Mouse (Mus musculus) kidney, embryonic 14.5 days (tissue): Measurements from ENCODE around the gene Jmjd1c. TPM values are rescaled to one million over a fixed set of nuclear protein-coding genes. Genes with fewer than 3 reads are reported as not detected.
A peak's percentile ranks its signal among the peaks of the same experiment; 100 is the strongest.
"Not testable (repeated sequence)": the region's sequence is repeated elsewhere in the genome, so short reads cannot be mapped to it uniquely, and the experiment has no call there.

ENCODE experiments used
- ATAC-seq: fragments of 200-750 bp; cut with Nextera tagmentation; 2 replicates; pipeline ENCODE4 v1.8.0; 2017; ENCODE audit warnings: moderate number of reproducible peaks, mild to moderate bottlenecking, moderate TSS enrichment, moderate library complexity; ENCODE audit not compliant: low FRiP score, low TSS enrichment
- H3K27ac ChIP-seq: fragments of 300-500 bp; sonication (generic); 2 replicates; pipeline ENCODE4 v1.5.1; 2014; ENCODE audit warnings: low read depth, mild to moderate bottlenecking, low read length, moderate library complexity, mixed read lengths
- H3K27me3 ChIP-seq: fragments of 300-500 bp; sonication (generic); 2 replicates; pipeline ENCODE4 v1.6.1; 2014; ENCODE audit warnings: mild to moderate bottlenecking, low read length; ENCODE audit not compliant: control insufficient read depth, insufficient read depth
- H3K36me3 ChIP-seq: fragments of 300-500 bp; sonication (generic); 2 replicates; pipeline ENCODE4 v1.6.1; 2014; ENCODE audit warnings: low read length, mixed read lengths; ENCODE audit not compliant: control insufficient read depth, insufficient read depth
- H3K4me1 ChIP-seq: fragments of 300-500 bp; sonication (generic); 2 replicates; pipeline ENCODE4 v1.6.1; 2014; ENCODE audit warnings: low read length, mixed read lengths; ENCODE audit not compliant: control insufficient read depth, insufficient read depth
- H3K4me2 ChIP-seq: fragments of 300-500 bp; sonication (generic); replicated peaks from 2 replicates; pipeline ENCODE4 v1.6.1; 2014; ENCODE audit warnings: low read depth, mild to moderate bottlenecking, low read length
- H3K4me3 ChIP-seq: fragments of 300-500 bp; sonication (generic); 2 replicates; pipeline ENCODE4 v1.5.1; 2014; ENCODE audit warnings: mild to moderate bottlenecking, low read length
- H3K9ac ChIP-seq: fragments of 300-500 bp; sonication (generic); 2 replicates; pipeline ENCODE4 v1.6.1; 2014; ENCODE audit warnings: low read depth, mild to moderate bottlenecking, low read length, moderate library complexity
- H3K9me3 ChIP-seq: fragments of 300-500 bp; sonication (generic); 2 replicates; pipeline ENCODE4 v1.6.1; 2016; ENCODE audit warnings: low read length; ENCODE audit not compliant: control insufficient read depth
- WGBS: fragments of 180-500 bp; shearing (Covaris S2); extraction: QIAGEN DNeasy Blood & Tissue Kit; methylation state at CpG from one replicate; pipeline ENCODE4 v1.1.7; 2014; 5-methylcytosine and 5-hydroxymethylcytosine counted together
- polyA plus RNA-seq: library from polyadenylated mRNA; unstranded; fragments of >200 nt; fragmentation: Nextera tagmentation; extraction: Ambion mirVana; gene quantifications from 2 replicates; pipeline ENCODE4 v1.2.1, GENCODE M21; 2014

The Jmjd1c gene
- polyA plus RNA-seq, 1 experiment from 2014 or later: 51.1 TPM

- 0 out of 2 replicates have a peak, but pooled peaks cover 8% of the 10 kb centered on the region for H3K36me3 ChIP-seq
- H3K9me3 ChIP-seq: no peaks in the 10 kb centered on the region
- no peak for ATAC-seq
- no peak overlapping the region for H3K4me3 ChIP-seq
- WGBS: 67% methylated on average over 19 of the region's 19 CpGs
- H3K9ac ChIP-seq: no peak overlapping the region
- H3K4me1 ChIP-seq: peaks cover 64% of the 10 kb centered on the region
- peak overlapping the region; percentile 7; the same call in 1 of the 2 replicates for H3K27ac ChIP-seq
- no peak overlapping the region for H3K4me2 ChIP-seq
- no peaks in the 10 kb centered on the region for H3K27me3 ChIP-seq
Measured at GRCm38 (mm10) chr10:67105331-67106217, 9.6 kb downstream of the Jmjd1c start.

DNA sequence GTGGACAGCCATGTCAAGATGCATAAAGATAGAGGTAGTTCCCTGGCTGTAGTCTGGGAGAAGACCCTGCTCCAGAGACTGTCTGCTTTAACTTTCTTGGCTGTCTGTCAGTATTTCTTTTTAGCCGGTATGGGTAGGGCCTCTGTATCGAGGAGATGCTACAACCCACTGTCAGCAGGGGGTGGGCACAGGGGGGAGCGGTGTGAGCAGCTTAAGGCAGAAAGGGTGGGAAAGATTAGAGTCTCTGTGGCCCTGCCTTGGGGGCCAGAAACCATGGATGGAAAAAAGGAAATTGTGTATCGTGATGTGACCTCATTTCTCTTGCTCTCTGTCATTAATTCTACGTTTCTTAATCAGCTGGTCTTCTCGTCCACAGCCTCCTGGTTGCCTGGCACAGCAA is 10.5 kb downstream of the Jmjd1c start:
- ATAC-seq: no peak
- H3K9me3 ChIP-seq: no peaks in the 10 kb centered on the region
- no peak overlapping the region for H3K27ac ChIP-seq
- no peak overlapping the region for H3K4me2 ChIP-seq
- 0 out of 2 replicates have a peak, but pooled peaks cover 8% of the 10 kb centered on the region for H3K36me3 ChIP-seq
- no peak overlapping the region for H3K9ac ChIP-seq
- H3K27me3 ChIP-seq: no peaks in the 10 kb centered on the region
- no peak overlapping the region for H3K4me3 ChIP-seq
- WGBS: 73% methylated on average over 6 of the region's 6 CpGs
- peaks cover 67% of the 10 kb centered on the region for H3K4me1 ChIP-seq

GRCm38 (mm10) chr10:67107017-67107761 is 11.3 kb downstream of the Jmjd1c start:
- Histone ChIP-seq H3K27ac (no peak overlapping the region), H3K9me3 (no peaks in the 10 kb centered on the region), H3K36me3 (0 out of 2 replicates have a peak, but pooled peaks cover 8% of the 10 kb centered on the region), H3K27me3 (no peaks in the 10 kb centered on the region), H3K4me3 (no peak overlapping the region), H3K4me1 (peaks cover 71% of the 10 kb centered on the region), H3K4me2 (no peak overlapping the region), H3K9ac (no peak overlapping the region)
- no peak for ATAC-seq
- 67% methylated on average over 9 of the region's 9 CpGs for WGBS

DNA sequence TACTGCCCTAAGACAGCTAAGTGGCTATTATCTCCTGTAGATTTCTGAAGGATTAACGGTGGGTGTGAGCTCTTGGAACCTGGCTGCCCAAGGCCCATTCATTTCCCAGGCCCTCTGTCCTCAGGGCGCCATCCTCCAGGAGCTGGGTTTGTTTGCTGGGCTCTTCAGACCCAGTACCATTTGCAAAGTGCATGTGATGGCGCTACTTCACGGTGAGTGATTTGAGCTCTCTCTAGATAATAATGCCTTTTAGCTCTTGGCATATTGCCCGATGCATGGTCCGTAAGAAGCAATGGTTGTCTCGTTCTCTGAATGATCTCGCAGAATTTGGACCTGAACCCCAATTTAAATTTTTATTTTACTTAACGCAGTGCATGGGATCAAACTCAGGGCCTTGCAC is 12.2 kb downstream of the Jmjd1c start:
- H3K9ac ChIP-seq: no peak overlapping the region
- H3K4me1 ChIP-seq: peaks cover 62% of the 10 kb centered on the region
- no peak overlapping the region for H3K4me3 ChIP-seq
- H3K9me3 ChIP-seq: no peaks in the 10 kb centered on the region
- no peak overlapping the region for H3K4me2 ChIP-seq
- H3K27me3 ChIP-seq: no peaks in the 10 kb centered on the region
- no peak for ATAC-seq
- 77% methylated on average over 9 of the region's 9 CpGs for WGBS
- 0 out of 2 replicates have a peak, but pooled peaks cover 8% of the 10 kb centered on the region for H3K36me3 ChIP-seq
- no peak overlapping the region for H3K27ac ChIP-seq

DNA sequence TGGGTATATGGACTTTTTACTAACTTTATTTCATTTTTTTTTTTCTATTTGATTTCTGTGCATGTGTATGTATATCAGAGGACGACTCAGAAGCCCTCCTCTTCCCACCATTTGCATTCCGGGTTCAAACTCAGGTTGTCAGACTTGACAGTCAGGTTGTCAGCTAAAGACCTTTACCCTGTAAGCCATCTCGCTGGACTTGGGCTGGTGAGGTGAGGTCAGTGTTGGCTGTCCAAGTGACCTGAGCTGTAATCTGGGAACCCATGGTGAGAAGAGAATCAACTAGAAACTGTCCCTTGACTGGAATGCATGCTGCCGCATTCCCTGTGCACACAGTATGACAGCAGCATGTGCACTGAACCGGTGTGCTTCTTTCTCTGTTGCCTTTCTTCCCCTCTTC is 13.7 kb downstream of the Jmjd1c start:
- 90% methylated on average over 5 of the region's 5 CpGs for WGBS
- peaks cover 46% of the 10 kb centered on the region for H3K4me1 ChIP-seq

DNA sequence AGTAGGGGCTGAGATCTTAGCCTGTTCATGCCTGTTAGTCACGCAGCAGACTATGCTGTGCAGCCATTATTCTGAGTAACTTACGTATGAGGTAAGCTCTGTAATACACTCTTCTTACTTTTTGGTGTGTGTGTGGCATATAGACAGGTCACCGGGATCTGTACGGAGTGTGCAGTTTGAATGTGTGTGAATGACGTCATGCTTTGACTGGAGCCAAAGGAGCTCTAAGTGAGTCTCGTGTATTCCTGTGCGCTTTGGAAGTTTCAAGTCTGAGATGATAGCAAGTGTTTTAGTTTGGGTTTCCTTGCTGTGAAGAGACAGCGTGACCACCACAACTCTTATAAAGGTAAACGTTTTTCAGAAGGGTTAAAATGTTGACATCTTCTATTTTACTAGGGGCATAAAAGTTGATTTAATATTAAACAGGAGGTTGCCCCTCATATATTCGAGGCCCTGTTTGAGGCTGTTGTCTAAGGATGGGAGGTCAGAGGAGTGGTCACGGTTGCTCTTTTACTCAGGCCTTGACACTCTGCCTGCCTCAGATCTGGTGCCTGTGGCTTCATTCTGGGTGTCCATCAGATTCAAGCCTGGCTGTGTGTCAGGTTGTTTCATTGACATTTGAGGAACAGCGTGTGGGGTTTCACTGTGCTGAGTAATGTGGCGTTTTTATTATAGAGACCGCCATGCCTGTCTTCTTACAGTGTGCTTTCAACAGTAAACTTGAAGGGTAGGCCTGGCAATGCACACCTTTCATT is 15.3 kb downstream of the Jmjd1c start:
- 61% methylated on average over 14 of the region's 14 CpGs for WGBS

More for the DNA sequence above, 13.7 kb downstream of the Jmjd1c start:
- Histone ChIP-seq H3K36me3 (0 out of 2 replicates have a peak, but pooled peaks cover 8% of the 10 kb centered on the region), H3K27ac (no peak overlapping the region), H3K27me3 (no peaks in the 10 kb centered on the region), H3K9me3 (no peaks in the 10 kb centered on the region), H3K9ac (no peak overlapping the region), H3K4me2 (no peak overlapping the region), H3K4me3 (no peak overlapping the region)
- no peak for ATAC-seq

GRCm38 (mm10) chr10:67111799-67112177 is 15.9 kb downstream of the Jmjd1c start:
- Histone ChIP-seq H3K4me3 (no peak overlapping the region), H3K9ac (no peak overlapping the region), H3K27me3 (no peaks in the 10 kb centered on the region), H3K4me2 (no peak overlapping the region), H3K9me3 (no peaks in the 10 kb centered on the region), H3K4me1 (peaks cover 45% of the 10 kb centered on the region), H3K27ac (no peak overlapping the region), H3K36me3 (0 out of 2 replicates have a peak, but pooled peaks cover 8% of the 10 kb centered on the region)
- 64% methylated on average over 5 of the region's 5 CpGs for WGBS
- ATAC-seq: no peak

More for the DNA sequence above, 15.3 kb downstream of the Jmjd1c start:
- 0 out of 2 replicates have a peak, but pooled peaks cover 8% of the 10 kb centered on the region for H3K36me3 ChIP-seq
- no peak for ATAC-seq
- no peak overlapping the region for H3K4me3 ChIP-seq
- H3K27me3 ChIP-seq: no peaks in the 10 kb centered on the region
- H3K9ac ChIP-seq: no peak overlapping the region
- no peak overlapping the region for H3K27ac ChIP-seq
- no peak overlapping the region for H3K4me2 ChIP-seq
- H3K4me1 ChIP-seq: peaks cover 45% of the 10 kb centered on the region
- H3K9me3 ChIP-seq: no peaks in the 10 kb centered on the region

GRCm38 (mm10) chr10:67112967-67113366 is 17.0 kb downstream of the Jmjd1c start:
- H3K4me2 ChIP-seq, H3K9me3 ChIP-seq: not testable (repeated sequence)
- peaks cover 43% of the 10 kb centered on the region for H3K4me1 ChIP-seq

More at GRCm38 (mm10) chr10:67112967-67113366, 17.0 kb downstream of the Jmjd1c start:
- H3K9ac ChIP-seq, H3K36me3 ChIP-seq, H3K27me3 ChIP-seq, ATAC-seq, H3K4me3 ChIP-seq, H3K27ac ChIP-seq: not testable (repeated sequence)
- 86% methylated on average over 5 of the region's 5 CpGs for WGBS
